ENCODE assay signal across 11 mouse cellular contexts in the genomic region with DNA sequence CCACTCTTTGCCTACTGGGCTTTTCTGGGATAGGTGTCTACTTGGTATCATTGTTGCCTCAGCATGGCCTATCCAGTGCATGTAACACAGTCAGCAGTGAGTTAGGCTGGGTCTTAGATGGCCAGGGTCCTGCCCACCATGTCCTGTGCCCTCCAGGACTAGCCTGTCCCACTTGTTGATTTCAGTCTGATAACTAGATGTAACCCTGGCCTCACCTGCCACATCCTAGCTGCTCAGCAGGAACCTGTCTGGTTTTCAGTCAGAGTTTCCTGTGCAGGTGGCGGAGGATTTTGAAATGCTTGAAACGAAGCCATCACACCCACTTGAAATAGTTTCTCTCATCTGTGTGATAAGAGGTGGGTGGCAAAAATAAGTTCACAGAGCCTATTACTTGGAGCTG.
A peak's percentile ranks its signal among the peaks of the same experiment; 100 is the strongest.
DNase-seq lines count a peak whose midpoint lies in the region; ATAC-seq and TF ChIP-seq lines count a peak whose summit lies in the region.
"Had no signal": no experiment of that assay in that cellular context is flagged by ENCODE, and none has a peak within 500 bp of the region (broad histone marks: within the 10 kb centered on the region; RNA-seq: fewer than 3 reads in every experiment).

No protein-coding gene starts in this region.

- in situ Hi-C loops in CH12.LX (cut with MboI; ENCODE audit: low pct_ligation_motif_present, low pct_unique_long_range_greater_than_20kb, low sequenced_read_pairs) = loop anchor here (5.0 kb wide), 1 partner anchor 63 kb away; the partner anchor contains the start of gene Camk2d

- no peaks in the 10 kb centered on the region for H3K36me3 ChIP-seq in heart, embryonic 11.5 days (ENCODE audit: control insufficient read depth, insufficient read depth, low read length)
- H3K36me3 ChIP-seq in CH12.LX (replicated peaks in 1 of 2; ENCODE audit: control insufficient read depth in 1 of 2, insufficient read depth in 1 of 2, low read length in 1 of 2) = peaks cover 0 to 3% of the 10 kb centered on the region in 2 experiments
- no peaks in the 10 kb centered on the region for H3K36me3 ChIP-seq in stomach, postnatal 0 days (ENCODE audit: control insufficient read depth, insufficient read depth, low read length)
- H3K36me3 ChIP-seq: forebrain, embryonic 15.5 days; hindbrain, embryonic 15.5 days; limb, embryonic 13.5 days had no signal

- no peak for DNase-seq in heart, postnatal 36 days
- peak; percentile 77 for DNase-seq in CH12.LX (ENCODE audit: extremely low read depth)
- DNase-seq in lung, adult 18-20 months = peak; percentile 44 to 58
- DNase-seq in stomach, postnatal 0 days (ENCODE audit: low spot score) = no peak
- DNase-seq in testis, postnatal 14 days (ENCODE audit: low spot score) = no peak
- DNase-seq in cerebellum, postnatal 10 days = no peak
- DNase-seq in kidney, postnatal 25 days = no peak

- H3K4me1 ChIP-seq in heart, embryonic 11.5 days (ENCODE audit: control insufficient read depth, insufficient read depth, low read length) = peaks cover 39% of the 10 kb centered on the region
- H3K4me1 ChIP-seq in CH12.LX (ENCODE audit: control insufficient read depth in 1 of 2, insufficient read depth in 2 of 2) = peaks cover 19 to 83% of the 10 kb centered on the region in 2 experiments
- H3K4me1 ChIP-seq in stomach, postnatal 0 days (replicated peaks; ENCODE audit: control insufficient read depth, insufficient read depth) = no peaks in the 10 kb centered on the region; the same call in 1 of the 2 replicates
- H3K4me1 ChIP-seq: forebrain, embryonic 15.5 days; hindbrain, embryonic 15.5 days had no signal

- intact Hi-C loops in heart, postnatal 36 days (cut with DNase I) = no loop called here

- TF ChIP-seq POLR2A in CH12.LX (IDR thresholded peaks at IDR 0.05; ENCODE audit: low read depth, low read length) = no peak; the same call in 1 of the 2 replicates

- no peaks in the 10 kb centered on the region for H3K9me3 ChIP-seq in heart, embryonic 11.5 days (replicated peaks; ENCODE audit: control insufficient read depth, low read length)
- no peaks in the 10 kb centered on the region for H3K9me3 ChIP-seq in CH12.LX (replicated peaks; ENCODE audit: low read length)
- H3K9me3 ChIP-seq in stomach, postnatal 0 days (ENCODE audit: control insufficient read depth, low read length) = no peaks in the 10 kb centered on the region
- H3K9me3 ChIP-seq: forebrain, embryonic 15.5 days; hindbrain, embryonic 15.5 days; limb, embryonic 13.5 days had no signal

- H3K4me3 ChIP-seq in heart, embryonic 11.5 days (ENCODE audit: low read depth, low read length) = no peak overlapping the region
- H3K4me3 ChIP-seq in CH12.LX (replicated peaks in 1 of 3; ENCODE audit: low read depth in 2 of 3, low read length in 2 of 3, poor library complexity in 1 of 3) = peak overlapping the region in 2 of 3 experiments; percentile 3 to 26
- no peak overlapping the region for H3K4me3 ChIP-seq in stomach, postnatal 0 days (ENCODE audit: low read depth, low read length)
- H3K4me3 ChIP-seq: forebrain, embryonic 15.5 days; hindbrain, embryonic 15.5 days; limb, embryonic 13.5 days had no signal

- TF ChIP-seq RAD21 in CH12.LX (IDR thresholded peaks at IDR 0.05; ENCODE audit: low read depth, low read length) = no peak

- no peak for ATAC-seq in heart, embryonic 11.5 days (replicated peaks; ENCODE audit: insufficient number of reproducible peaks, low FRiP score, low TSS enrichment)
- peak; percentile 52 for ATAC-seq in stomach, postnatal 0 days (ENCODE audit: low FRiP score, low TSS enrichment)
- ATAC-seq: forebrain, embryonic 15.5 days had no signal

- peak overlapping the region; percentile 79 for H3K27ac ChIP-seq in heart, embryonic 11.5 days (ENCODE audit: low read depth, low read length)
- peak overlapping the region; percentile 92 for H3K27ac ChIP-seq in CH12.LX (ENCODE audit: insufficient read depth, low read depth)
- peak overlapping the region; percentile 90 for H3K27ac ChIP-seq in stomach, postnatal 0 days (replicated peaks)
- H3K27ac ChIP-seq: forebrain, embryonic 15.5 days; hindbrain, embryonic 15.5 days; limb, embryonic 13.5 days had no signal

- peak; percentile 90 for TF ChIP-seq EP300 in CH12.LX (IDR thresholded peaks at IDR 0.05; ENCODE audit: low read length)
- peak; percentile 38 for TF ChIP-seq EP300 in stomach, postnatal 0 days (optimal IDR thresholded peaks at IDR 0.05)

- dilution Hi-C loops in CH12.LX (cut with MboI; ENCODE audit: extremely low pct_ligation_motif_present, extremely low pct_unique_long_range_greater_than_20kb, low sequenced_read_pairs) = no loop called here

- no peak overlapping the region for H3K4me2 ChIP-seq in heart, embryonic 11.5 days
- H3K4me2 ChIP-seq in CH12.LX (ENCODE audit: insufficient read depth, low read depth, poor library complexity, severe bottlenecking) = peak overlapping the region; percentile 99
- H3K4me2 ChIP-seq in stomach, postnatal 0 days (replicated peaks; ENCODE audit: low read depth) = 0 out of 2 replicates have a peak overlapping the region, but pooled peaks have one; percentile 8
- H3K4me2 ChIP-seq: forebrain, embryonic 15.5 days; hindbrain, embryonic 15.5 days; limb, embryonic 13.5 days had no signal

- WGBS in heart, embryonic 11.5 days (ENCODE audit: insufficient replicate concordance) = 46% methylated on average over 2 of the region's 2 CpGs
- 74% methylated on average over 2 of the region's 2 CpGs for WGBS in stomach, postnatal 0 days

- H3K27me3 ChIP-seq in heart, embryonic 11.5 days (ENCODE audit: control insufficient read depth, insufficient read depth, low read length) = no peaks in the 10 kb centered on the region
- H3K27me3 ChIP-seq in CH12.LX (replicated peaks) = no peaks in the 10 kb centered on the region
- H3K27me3 ChIP-seq in stomach, postnatal 0 days (ENCODE audit: control insufficient read depth, insufficient read depth, low read length) = no peaks in the 10 kb centered on the region
- H3K27me3 ChIP-seq: forebrain, embryonic 15.5 days; hindbrain, embryonic 15.5 days; limb, embryonic 13.5 days had no signal

- 0 out of 2 replicates have a peak overlapping the region, but pooled peaks have one; percentile 6 for H3K9ac ChIP-seq in heart, embryonic 11.5 days (ENCODE audit: low read depth, low read length)
- H3K9ac ChIP-seq in CH12.LX (ENCODE audit: insufficient read depth, low read depth) = peak overlapping the region; percentile 54
- 0 out of 2 replicates have a peak overlapping the region, but pooled peaks have one; percentile 13 for H3K9ac ChIP-seq in stomach, postnatal 0 days (ENCODE audit: low read length)
- H3K9ac ChIP-seq: forebrain, embryonic 15.5 days; hindbrain, embryonic 15.5 days; limb, embryonic 13.5 days had no signal

- peaks cover 78% of the 10 kb centered on the region for H3K79me2 ChIP-seq in CH12.LX (replicated peaks; ENCODE audit: control insufficient read depth, extremely low read depth, insufficient read depth, poor library complexity, severe bottlenecking)

- no peak for TF ChIP-seq CTCF in CH12.LX (conservative IDR thresholded peaks at IDR 0.05 in 1 of 2, IDR thresholded peaks at IDR 0.05 in 1 of 2; ENCODE audit: low read depth in 2 of 2, low read length in 2 of 2)
- TF ChIP-seq CTCF in stomach, postnatal 0 days (IDR thresholded peaks at IDR 0.05; ENCODE audit: low read depth) = no peak

TF ChIP-seq in CH12.LX, 34 proteins besides CTCF, POLR2A, EP300 and RAD21 (continues in another document):
- TF ChIP-seq ZKSCAN1 (IDR thresholded peaks at IDR 0.05; ENCODE audit: borderline replicate concordance, low read depth, low read length) (no peak), ZMIZ1 (IDR thresholded peaks at IDR 0.05; ENCODE audit: low read depth, low read length) (no peak), PAX5 (IDR thresholded peaks at IDR 0.05; ENCODE audit: low read length) (no peak), MEF2A (IDR thresholded peaks at IDR 0.05; ENCODE audit: borderline replicate concordance, low read depth, low read length) (peak; percentile 45; the same call in 1 of the 2 replicates), ETS1 (conservative IDR thresholded peaks at IDR 0.05; ENCODE audit: low read depth, low read length) (peak; percentile 69), BHLHE40 (IDR thresholded peaks at IDR 0.05; ENCODE audit: low read depth, low read length) (peak; percentile 88), ZC3H11A (IDR thresholded peaks at IDR 0.05; ENCODE audit: low read depth, low read length) (no peak), TCF12 (IDR thresholded peaks at IDR 0.05; ENCODE audit: low read depth, low read length) (peak; percentile 91), UBTF (IDR thresholded peaks at IDR 0.05; ENCODE audit: low read depth, low read length) (no peak; the same call in 1 of the 2 replicates), MYC (IDR thresholded peaks at IDR 0.05; ENCODE audit: low read depth, low read length) (0 out of 2 replicates have a peak, but pooled peaks have one; percentile 4), ELF1 (IDR thresholded peaks at IDR 0.05; ENCODE audit: low read depth, low read length) (no peak), IRF4 (IDR thresholded peaks at IDR 0.05; ENCODE audit: low read depth, low read length) (peak; percentile 92), SMC3 (IDR thresholded peaks at IDR 0.05; ENCODE audit: low read depth, low read length) (no peak), KAT2A (IDR thresholded peaks at IDR 0.05; ENCODE audit: insufficient replicate concordance, low read length) (no peak), MAX (IDR thresholded peaks at IDR 0.05; ENCODE audit: low read length) (no peak; the same call in 1 of the 2 replicates), NRF1 (IDR thresholded peaks at IDR 0.05; ENCODE audit: low read depth, low read length) (no peak), POLR2AphosphoS2 (IDR thresholded peaks at IDR 0.05; ENCODE audit: low read depth, low read length) (no peak), JUN (IDR thresholded peaks at IDR 0.05; ENCODE audit: insufficient read depth, low read depth, low read length) (peak; percentile 65), SIN3A (IDR thresholded peaks at IDR 0.05; ENCODE audit: low read length) (peak; percentile 42; the same call in 1 of the 2 replicates), USF2 (conservative IDR thresholded peaks at IDR 0.05; ENCODE audit: low read depth, low read length) (no peak), MAFK (IDR thresholded peaks at IDR 0.05; ENCODE audit: insufficient replicate concordance, low read length) (0 out of 2 replicates have a peak, but pooled peaks have one; percentile 23), TBP (conservative IDR thresholded peaks at IDR 0.05; ENCODE audit: low read depth, low read length) (no peak), GABPA (IDR thresholded peaks at IDR 0.05; ENCODE audit: insufficient replicate concordance, low read depth, low read length) (no peak), USF1 (IDR thresholded peaks at IDR 0.05; ENCODE audit: low read depth, low read length) (no peak), HCFC1 (IDR thresholded peaks at IDR 0.05; ENCODE audit: low read depth, low read length) (no peak), ZNF384 (IDR thresholded peaks at IDR 0.05; ENCODE audit: low read depth, low read length) (no peak), E2F4 (IDR thresholded peaks at IDR 0.05; ENCODE audit: insufficient replicate concordance, low read depth, low read length) (no peak), JUND (conservative IDR thresholded peaks at IDR 0.05; ENCODE audit: low read depth, low read length) (peak; percentile 81)

Comparison
In these comparisons a context has a peak if more than half of its experiments do, and no peak if none do; other contexts are left out.
1. H3K4me3 ChIP-seq: peak in CH12.LX (2 of 3); none in heart, embryonic 11.5 days (single experiment) and stomach, postnatal 0 days (single experiment).
2. DNase-seq: peak in CH12.LX (single experiment) and lung, adult 18-20 months (2 of 2); none in heart, postnatal 36 days (0 of 2), stomach, postnatal 0 days (single experiment), testis, postnatal 14 days (single experiment), cerebellum, postnatal 10 days (0 of 2) and kidney, postnatal 25 days (0 of 2).
3. Peak in every context shown above with its lines, with median percentiles within 50 percentile points of each other: H3K27ac ChIP-seq and H3K9ac ChIP-seq.